Mouse (Mus musculus): ENCODE measurements around the gene Heatr3. TPM values are rescaled to one million over a fixed set of nuclear protein-coding genes. Genes with fewer than 3 reads are reported as not detected.
"Not testable (repeated sequence)": the region's sequence is repeated elsewhere in the genome, so short reads cannot be mapped to it uniquely, and the experiment has no call there.

The Heatr3 gene
- polyA plus RNA-seq, 1 experiment from 2014 or later = 12.5 TPM

DNA sequence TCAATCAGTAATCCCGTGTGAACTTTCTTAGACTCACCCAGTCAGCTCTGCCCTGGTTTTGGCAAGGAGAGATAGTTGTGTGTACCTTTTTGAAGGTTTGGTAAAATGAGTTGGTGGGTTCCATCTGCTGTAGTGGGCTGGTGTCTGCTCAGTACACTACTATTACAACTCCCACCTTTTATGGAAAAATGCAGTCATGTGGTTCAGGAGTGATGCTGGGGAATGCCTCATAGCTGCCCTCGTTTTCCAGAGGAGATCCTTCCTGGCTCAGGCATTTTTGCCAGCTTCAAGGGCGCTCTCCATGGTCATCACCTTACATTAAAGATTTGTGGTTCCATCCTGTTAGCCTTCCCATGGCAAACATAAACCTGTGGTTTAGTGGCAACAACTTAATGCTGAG is 64.0 kb downstream of the Heatr3 start:
- H3K4me3 ChIP-seq (ENCODE audit: inconsistent target) = no peak overlapping the region
- peaks cover 64% of the 10 kb centered on the region for H3K79me2 ChIP-seq (ENCODE audit: inconsistent target)
- WGBS (ENCODE audit: missing documents) = 93% methylated on average over 2 of the region's 3 CpGs
- no peak overlapping the region for H3K27ac ChIP-seq
- H3K36me3 ChIP-seq (ENCODE audit: inconsistent target) = no peaks in the 10 kb centered on the region

DNA sequence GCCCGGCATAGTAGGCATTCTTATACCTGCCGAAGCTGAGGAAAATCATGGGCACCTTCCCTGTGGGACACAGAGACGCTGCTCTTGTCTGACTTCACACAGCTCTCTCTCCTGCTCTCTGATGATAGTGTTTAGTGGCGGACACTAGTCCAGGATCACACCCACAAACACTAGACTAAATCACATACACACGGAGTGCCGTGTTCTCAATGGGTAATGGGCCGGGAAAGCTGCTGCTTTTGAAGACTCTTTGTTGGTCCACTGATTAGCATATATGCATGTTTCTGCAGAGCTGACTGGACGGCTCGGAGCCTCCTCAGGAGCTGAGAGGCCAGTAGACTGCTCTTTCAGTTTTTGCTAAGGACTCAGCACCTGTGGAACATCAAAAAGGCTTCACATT is 68.4 kb downstream of the Heatr3 start:
- H3K4me3 ChIP-seq (ENCODE audit: inconsistent target) = no peak overlapping the region
- no peaks in the 10 kb centered on the region for H3K36me3 ChIP-seq (ENCODE audit: inconsistent target)
- H3K27ac ChIP-seq = no peak overlapping the region
- 94% methylated on average over 9 of the region's 9 CpGs for WGBS (ENCODE audit: missing documents)
- H3K79me2 ChIP-seq (ENCODE audit: inconsistent target) = peaks cover 100% of the 10 kb centered on the region

DNA sequence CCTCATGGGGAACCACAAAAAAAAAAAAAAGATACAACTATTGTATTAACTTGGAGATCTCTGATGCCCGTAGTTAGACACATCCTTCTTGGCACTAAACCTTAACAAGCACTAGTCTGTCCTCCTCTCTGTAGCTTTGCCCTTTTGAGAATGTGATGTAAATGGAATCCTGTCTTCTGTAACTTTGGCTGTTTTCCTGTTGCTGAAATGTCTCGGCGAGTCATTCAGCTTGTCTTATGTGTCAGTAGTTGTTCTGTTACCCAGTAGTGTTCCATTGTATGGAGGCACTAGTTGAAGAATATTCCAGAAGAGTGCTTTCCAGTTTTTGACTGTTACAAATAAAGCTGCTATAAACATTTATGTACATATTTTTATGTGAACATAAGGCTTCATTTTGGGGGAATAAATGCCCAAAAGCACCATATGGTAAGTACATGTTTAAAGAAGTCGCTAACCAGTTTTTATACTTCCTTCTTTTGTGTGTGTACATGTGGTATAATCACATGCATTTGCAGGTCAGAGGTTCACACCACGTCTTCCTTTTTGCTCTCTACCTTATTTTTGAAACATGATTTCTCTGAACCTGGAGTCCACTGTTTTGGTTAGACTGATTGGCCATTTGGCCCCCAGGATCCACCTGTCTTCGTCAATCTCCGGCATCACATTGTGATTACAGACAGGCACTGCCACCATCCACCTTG is 69.6 kb downstream of the Heatr3 start:
- H3K27ac ChIP-seq = no peak overlapping the region
- peaks cover 100% of the 10 kb centered on the region for H3K79me2 ChIP-seq (ENCODE audit: inconsistent target)
- H3K36me3 ChIP-seq (ENCODE audit: inconsistent target) = no peaks in the 10 kb centered on the region
- WGBS (ENCODE audit: missing documents) = 53% methylated on average over 7 of the region's 7 CpGs
- no peak overlapping the region for H3K4me3 ChIP-seq (ENCODE audit: inconsistent target)

DNA sequence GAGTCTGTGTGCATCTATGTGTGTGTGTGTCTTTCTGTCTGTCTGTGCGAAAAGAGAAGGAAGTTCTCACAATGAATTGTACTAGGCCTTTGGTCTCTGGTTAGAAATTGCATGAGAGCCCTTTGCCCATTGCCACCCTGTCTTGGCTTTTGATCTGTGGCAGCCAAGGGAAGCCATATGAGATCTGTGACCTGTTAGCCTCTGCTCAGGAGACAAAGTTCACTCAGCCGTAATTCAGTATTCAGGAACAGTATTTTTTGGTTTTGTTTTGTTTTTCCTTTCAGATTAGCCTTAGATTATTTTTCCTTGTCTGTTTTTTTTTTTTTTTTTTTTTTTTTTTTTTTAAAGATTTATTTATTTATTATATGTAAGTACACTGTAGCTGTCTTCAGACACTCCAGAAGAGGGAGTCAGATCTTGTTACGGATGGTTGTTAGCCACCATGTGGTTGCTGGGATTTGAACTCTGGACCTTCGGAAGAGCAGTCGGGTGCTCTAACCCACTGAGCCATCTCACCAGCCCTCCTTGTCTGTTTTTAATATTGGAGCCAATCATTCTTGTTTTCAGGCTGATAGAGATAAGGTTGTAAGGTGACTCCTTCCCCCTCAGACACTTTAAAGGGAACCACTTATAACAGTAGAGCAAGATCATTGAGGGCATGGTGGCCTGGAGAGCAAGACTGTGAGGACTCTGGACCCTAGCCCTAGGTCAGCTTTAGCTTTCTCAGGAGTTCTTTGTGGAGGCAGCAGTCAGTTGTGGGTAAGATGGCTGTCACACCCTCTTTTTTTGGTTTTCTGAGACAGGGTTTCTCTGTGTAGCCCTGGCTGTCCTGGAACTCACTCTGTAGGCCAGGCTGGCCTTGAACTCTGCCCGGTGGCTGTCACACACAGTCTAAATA is 72.5 kb downstream of the Heatr3 start:
- H3K36me3 ChIP-seq (ENCODE audit: inconsistent target); H3K4me3 ChIP-seq (ENCODE audit: inconsistent target); H3K27ac ChIP-seq: not testable (repeated sequence)
- WGBS (ENCODE audit: missing documents) = 79% methylated on average over 3 of the region's 6 CpGs
- H3K79me2 ChIP-seq (ENCODE audit: inconsistent target) = peaks cover 100% of the 10 kb centered on the region

DNA sequence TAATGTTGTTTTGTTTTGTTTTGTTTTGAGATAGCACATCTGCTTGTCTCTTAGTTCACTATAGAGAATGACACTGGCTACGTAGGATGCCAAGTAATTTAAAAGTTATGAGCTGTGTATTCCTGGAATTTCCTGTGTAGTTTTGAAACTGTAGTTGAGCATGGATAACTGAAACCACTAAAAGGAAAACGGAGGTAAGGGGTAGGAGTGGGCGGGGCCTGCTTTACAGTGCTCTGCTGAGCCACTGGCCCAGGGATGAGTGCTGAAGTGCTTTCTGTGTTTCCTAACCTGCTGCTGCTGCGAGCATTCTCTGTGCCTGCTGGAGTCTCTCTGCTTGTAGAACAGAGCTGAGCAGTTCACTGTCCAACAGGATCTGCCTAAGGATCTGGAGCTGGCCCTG is 83.7 kb downstream of the Heatr3 start:
- Histone ChIP-seq H3K27ac (no peak overlapping the region), H3K36me3 (ENCODE audit: inconsistent target) (no peaks in the 10 kb centered on the region), H3K79me2 (ENCODE audit: inconsistent target) (peaks cover 100% of the 10 kb centered on the region), H3K4me3 (ENCODE audit: inconsistent target) (no peak overlapping the region)
- 62% methylated on average over 4 of the region's 4 CpGs for WGBS (ENCODE audit: missing documents)

Other genes starting within 250 kb of the Heatr3 start
- gene Zfp423, start 178.3 kb upstream of the Heatr3 start, polyA plus RNA-seq (2018) = not detected in 3 replicates
- 35.1 to 43.4 TPM (median 37.8 TPM) in 3 replicates for gene Cnep1r1, start 19.1 kb upstream of the Heatr3 start, polyA plus RNA-seq (2018)
- gene Tent4b, start 61.4 kb downstream of the Heatr3 start, polyA plus RNA-seq (2018) = 18.2 to 27.6 TPM (median 20.6 TPM) in 3 replicates
- 49.6 to 90.2 TPM (median 76.3 TPM) in 3 replicates for gene Adcy7, start 134.5 kb downstream of the Heatr3 start, polyA plus RNA-seq (2018)
- 70.3 to 154 TPM (median 78.5 TPM) in 3 replicates for gene Brd7, start 224.3 kb downstream of the Heatr3 start, polyA plus RNA-seq (2018)